Mouse (Mus musculus) retina, postnatal 1 day (tissue): ENCODE data around the gene Tradd.
A peak's percentile ranks its signal among the peaks of the same experiment; 100 is the strongest.
"Not testable (repeated sequence)": the region's sequence is repeated elsewhere in the genome, so short reads cannot be mapped to it uniquely, and the experiment has no call there.

Experiments used
- DNase-seq: peaks from one replicate; pipeline ENCODE4 v3.0.0-alpha.2; 2012

The Tradd gene

DNA sequence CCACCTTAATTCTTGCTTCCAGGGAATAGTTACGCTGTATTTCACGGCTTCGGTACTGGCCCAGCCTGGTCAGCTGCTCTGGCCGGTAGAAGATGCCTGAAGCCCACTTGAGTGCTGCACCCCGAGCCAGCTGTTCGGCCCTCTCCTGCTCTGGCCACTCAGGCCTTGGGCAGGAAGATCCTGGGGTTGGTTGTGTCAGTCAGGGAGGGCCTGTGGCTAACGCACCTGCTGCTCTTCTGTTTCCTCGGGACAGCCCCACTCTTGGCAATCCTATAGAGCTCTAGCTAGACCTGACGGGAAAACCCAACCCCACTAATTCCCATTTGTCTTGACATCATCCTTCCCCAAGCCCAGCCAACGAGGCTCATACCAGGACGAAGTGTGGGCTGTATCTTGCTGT is 30.8 kb upstream of the Tradd start:
- DNase-seq, result no peak

DNA sequence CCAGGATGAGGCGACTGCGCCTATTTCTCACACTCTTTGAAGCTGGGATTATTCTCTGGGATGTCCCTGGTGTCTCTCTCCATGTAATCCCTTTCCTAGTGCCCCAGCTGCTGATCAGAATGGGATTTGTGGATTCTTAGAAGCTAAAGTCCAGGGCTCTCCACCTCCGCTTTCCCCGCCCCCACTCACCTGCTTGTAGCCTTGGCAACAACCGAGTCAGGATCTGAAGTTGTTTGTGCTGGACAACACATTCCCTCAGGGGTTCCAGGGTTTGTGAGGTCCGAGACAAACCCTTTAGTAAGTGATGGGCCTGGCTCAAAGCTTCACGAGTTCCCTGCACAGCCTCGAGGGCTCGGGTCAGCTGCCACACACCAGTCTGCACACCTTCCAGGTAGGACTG is 30.4 kb upstream of the Tradd start:
- DNase-seq, result no peak

DNA sequence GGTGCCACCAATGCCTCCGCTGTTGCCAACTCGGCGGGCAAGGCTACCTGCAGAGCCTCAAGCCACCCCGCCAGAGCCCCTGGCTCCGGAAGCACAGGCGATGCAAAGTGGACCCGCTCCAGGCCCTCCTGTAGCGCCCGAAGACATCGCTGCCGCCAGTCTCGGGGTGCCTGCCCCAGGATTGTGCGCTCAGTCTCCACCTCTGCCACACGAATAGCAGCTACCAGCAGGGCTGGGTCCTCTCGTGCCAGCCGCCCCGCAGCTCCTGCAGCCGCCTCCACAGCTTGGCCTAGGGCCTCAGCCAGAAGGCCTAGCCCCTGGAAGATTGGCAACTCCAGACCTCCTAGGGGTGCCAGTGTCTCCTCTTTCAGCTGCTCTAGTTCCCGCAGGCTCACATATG is 29.0 kb upstream of the Tradd start:
- no peak for DNase-seq

DNA sequence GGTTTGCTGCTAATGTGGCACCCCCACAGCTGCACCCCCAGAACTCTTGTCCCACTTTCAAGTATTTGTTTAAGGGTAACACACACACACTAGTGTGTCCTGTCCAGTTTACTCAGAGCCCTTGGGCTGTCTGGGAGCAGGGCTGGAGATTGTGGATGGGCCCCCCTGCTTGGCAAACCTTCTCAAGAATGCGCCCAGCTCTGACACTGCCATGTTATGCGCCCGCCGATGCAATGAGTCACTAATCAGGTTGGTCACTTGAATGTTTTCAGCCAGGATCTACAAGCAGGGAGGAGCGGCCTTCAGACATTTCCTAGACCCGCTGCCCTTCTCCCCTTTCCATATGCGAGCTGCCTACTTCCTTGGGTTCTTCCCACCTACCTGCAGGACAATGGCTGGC is 28.1 kb upstream of the Tradd start:
- DNase-seq, result no peak

DNA sequence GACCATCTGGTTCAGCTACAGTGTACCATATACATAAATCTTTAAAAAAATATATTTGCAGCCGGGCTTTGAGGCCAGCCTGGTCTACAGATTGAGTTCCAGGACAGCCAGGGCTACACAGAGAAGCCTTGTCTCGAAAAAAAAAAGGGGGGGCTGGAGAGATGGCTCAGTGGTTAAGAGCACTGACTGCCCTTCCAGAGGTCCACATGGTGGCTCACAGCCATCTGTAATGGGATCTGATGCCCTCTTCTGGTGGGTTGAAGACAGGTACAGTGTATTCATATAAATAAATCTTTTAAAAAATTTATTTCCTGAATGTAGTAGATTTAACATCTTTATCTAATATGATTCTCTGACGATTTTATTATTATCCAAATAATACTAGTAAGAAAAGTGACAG is 27.4 kb upstream of the Tradd start:
- not testable (repeated sequence) for DNase-seq

DNA sequence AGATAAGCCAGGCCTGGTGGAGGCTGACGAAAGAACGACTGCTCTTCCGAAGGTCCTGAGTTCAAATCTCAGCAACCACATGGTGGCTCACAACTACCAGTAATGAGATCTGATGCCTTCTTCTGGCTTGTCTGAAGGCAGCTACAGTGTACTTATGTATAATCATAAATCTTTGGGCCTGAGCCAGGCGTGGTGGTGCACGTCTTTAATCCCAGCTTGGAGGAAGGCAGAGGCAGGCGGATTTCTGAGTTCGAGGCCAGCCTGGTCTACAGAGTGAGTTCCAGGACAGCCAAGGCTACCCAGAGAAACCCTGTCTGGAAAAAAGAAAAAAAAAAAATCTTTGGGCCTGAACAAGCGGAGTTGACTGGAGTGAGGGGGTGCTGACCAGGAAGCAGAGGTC is 27.0 kb upstream of the Tradd start:
- not testable (repeated sequence) for DNase-seq

DNA sequence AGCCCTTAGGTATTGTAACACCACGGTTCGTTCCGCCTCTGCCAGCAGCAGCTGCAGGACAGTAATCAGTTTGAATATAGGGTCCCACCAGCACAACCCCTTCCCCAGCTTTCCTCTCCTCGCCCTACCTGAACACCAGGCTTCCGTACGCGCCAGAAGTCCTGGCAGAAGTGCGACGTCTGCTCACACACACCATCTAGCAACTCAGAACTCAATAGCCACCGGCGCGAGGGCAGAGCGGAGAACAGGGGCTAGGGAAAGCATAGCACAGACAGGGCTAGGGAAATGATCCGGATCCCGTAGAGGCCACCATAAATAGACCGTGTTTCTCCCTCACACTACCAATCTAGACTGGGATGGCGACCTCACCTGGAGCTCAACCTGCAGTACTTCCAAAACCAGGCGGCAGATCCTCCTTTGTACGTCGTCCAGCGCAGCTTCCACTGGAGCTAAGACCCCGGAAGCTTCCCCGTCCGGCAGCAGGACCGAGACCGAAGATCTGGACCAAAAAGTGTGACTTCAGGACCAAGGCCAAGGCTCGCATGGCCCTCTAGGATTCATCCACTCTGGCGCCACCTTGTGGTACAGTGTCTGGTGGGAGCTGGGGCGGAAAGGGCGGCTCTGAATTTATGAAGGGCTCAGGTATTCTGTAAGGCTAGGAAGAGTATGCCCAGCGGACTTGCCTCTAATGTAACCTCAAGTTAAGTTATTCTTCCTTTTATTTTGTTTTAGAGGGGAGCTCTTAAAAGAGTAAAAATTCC is 26.3 kb upstream of the Tradd start:
- peak; percentile 91 for DNase-seq

DNA sequence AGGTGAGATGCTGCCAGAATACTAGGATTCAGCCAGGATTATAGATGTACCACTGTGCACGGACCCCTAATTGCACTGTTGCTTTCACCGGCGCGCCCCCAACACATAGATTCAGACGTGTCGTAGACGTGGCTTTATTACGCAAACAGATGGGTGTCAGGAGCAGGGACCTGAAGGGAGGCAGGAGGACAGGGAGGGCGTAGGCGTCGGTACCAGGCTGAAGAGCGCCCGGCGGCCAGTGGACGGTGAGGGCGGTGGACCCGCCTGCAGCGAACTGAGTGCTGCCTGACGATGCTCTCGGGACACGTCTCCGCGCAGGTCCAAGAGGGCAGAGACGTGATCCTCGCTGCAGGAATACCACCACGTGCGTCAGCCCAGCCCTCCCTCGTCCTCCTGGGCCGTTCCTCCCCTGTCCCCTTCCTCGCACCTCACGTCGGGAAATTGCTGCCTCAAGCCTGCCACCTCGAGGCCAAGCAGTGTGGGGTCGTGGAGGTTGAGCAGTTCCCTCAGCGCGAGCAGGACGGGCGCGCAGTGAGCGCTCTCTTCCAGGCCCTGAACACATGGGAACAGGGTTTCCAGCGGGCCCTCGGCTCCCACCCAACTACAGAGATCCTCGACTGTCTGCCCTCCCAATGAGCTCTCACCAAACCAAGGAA is 25.5 kb upstream of the Tradd start, which contains the start of gene 4931428F04Rik:
Gene 4931428F04Rik (minus strand): TSS at position 60 of the 656 bp plus-strand sequence.
- peak; percentile 82 for DNase-seq

DNA sequence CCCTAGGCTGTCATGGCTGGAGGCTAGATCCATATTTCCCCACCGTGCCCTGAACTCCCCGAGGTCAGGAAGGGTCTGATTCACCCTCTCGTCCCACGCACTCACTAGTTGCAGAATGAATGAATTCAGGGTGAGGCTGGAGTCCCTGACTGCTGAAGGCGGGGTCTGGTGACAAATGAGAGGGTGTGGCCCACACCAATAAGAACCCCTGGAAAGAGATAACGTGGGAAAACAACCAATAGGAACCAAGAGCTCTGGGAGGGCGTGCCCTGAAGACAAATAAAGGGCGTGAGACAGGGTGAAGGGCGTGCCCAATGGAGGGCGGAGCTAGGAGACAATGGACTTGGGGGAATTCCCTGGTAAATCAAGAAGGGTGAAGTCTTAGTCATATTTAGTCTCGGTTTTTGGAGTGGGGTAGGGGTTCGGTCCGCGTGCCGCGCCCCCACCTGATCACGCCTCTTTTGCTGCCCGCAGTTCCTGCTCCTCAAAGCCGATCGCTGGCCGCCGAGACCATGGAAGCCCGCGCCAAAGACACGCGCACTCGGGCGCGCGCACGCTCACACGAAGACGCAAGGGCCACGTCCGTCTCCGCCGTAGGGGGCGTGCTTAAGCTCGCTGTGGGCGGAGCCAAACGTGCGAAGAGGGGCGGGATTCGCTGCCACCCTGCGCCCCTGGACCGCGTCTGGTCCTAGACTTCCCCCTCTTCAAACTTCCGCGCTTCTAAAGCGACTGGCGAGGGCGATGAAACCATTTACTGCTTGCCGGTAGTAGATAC is 24.7 kb upstream of the Tradd start:
- peak; percentile 98 for DNase-seq

DNA sequence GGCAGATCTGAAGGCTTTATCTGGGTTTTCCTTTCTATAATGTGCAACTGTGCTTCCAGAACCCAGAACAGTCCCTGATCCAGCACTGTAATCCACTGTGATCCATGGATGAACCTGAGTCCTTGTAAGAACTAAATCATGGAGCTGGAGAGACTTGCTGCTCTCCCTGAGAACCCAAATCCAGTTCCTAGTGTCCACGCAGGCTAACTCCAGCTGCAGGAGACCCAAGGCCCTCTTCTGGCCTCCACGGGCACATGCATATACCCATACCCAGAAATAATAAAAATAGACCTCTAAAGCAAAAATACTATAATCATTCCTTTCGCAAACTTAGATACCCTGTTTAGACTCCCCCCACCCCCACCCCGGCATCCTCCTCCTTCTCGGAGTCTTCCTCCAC is 23.8 kb upstream of the Tradd start:
- DNase-seq, result no peak

DNA sequence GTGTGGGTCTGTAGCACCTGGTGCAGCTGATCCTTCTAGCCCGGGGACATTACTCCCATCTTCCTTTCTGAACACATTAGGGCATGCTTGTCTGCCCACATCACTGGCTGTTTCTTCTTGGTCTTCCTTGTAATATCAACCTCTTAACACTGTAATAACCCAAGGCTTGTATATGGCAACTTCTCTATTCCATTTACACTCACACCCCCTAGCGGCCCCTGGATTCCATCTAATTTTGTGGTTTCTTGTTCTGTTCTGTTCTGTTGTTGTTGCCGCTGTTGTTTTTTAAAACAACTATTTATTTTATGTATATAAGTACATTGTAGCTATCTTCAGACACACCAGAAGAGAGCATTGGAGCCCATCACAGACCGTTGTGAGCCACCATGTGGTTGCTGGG is 22.5 kb upstream of the Tradd start:
- DNase-seq, result peak; percentile 47

DNA sequence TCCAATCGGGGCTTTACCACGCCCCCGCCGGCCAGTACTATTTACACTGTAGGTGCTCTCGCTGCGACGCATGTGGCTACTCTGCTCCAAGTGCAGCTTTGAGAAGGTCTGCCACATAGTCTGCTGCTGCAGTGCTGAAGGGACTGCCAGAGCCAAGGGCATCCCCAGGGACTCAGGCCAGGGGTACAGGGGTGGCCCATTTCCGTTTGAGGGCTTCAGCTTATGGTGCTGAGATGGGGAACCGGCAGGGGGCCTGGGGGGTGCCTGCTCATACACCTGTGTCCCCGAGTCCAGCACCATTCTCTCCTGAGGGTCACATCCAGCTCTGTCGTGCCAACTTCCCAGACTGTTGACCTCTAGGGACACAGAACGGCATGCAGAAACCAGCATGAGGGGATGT is 21.1 kb upstream of the Tradd start:
- no peak for DNase-seq

DNA sequence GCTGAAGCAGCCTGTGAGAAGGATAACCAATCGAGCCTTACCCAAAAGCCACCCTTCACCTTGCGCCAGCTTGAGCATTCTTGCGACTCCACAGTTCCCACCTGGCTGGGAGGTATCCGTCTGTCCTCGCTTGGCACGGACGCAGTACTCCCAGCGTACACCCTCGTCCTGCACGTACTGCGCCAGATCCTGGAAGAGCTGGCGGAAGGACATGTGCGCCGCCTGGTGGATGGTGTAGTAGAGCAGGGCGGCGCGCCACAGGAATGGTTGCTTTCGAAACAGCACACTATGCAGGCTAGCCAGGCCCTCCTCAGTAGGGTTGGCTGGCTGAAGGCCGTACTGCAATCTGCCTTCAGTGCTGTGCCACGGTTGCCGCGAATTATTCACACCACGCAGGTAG is 18.7 kb upstream of the Tradd start:
- peak; percentile 56 for DNase-seq

DNA sequence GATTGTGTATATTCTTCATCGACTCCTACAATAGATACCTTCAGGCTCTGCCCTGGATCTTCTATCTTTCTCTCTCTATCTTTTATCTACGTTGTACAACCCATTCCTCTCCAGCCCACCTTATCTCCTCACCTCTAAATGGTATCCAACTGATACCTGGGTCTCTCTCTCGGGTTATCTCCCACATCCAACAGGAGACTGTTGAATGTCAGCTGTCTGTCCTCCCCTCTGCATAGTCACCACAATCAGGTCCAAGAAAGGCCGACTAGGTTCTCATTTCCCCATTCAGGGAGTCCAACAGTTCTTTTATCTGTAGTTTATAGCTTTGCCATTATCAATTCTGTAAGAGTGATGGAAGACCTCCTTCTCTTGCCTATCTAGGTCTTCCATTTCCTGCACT is 17.8 kb upstream of the Tradd start:
- DNase-seq, result no peak

DNA sequence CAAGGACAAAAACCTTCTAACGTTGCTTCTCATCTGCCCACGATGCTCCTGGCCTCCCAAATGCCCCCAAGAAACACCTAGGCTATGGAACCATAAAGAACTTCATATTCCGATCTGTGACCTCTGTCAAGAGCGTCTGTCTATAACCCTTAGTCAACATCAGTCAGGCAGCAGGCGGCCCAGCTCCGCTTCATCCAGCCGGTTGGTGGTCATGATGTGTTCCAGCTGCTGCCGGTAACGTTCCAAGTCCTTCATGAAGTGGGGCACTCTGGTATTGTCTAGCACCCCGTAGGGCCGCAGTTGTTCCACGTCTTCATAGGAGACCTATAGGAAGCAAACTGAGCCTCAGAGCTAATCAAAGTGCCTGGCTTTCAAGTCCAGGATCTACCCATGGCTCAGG is 17.4 kb upstream of the Tradd start:
- no peak for DNase-seq

DNA sequence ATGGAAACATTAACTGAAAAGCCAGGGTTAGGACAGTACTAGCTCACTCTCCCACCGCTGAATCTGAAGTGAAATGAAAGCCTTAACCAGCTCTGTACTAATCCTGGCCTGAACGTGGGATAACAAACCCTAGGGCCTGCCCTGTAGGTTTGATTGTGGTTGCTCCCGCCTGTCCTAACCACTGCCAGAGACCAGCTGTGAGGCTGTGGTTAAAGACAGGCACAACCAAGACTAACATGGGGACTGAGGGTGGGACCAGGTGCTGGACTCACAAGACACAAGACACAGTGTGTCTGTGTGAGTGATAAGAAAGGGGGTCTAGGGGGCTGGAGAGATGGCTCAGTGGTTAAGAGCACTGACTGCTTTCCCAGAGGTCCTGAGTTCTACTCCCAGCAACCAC is 16.2 kb upstream of the Tradd start:
- no peak for DNase-seq

DNA sequence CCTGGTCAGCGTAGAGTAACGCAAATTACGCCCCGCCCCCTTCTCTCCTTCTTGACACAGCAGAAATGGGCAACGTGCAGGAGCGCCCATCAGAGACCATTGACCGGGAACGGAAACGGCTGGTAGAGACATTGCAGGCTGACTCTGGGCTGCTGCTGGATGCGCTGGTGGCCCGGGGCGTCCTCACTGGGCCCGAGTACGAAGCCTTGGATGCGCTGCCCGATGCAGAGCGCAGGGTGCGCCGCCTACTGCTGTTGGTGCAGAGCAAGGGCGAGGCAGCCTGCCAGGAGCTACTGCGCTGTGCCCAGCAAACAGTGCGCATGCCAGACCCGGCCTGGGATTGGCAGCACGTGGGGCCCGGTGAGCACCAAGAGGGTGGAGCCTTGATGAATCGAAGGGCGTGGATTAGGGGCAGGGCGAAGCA is 14.5 kb upstream of the Tradd start:
- peak; percentile 70 for DNase-seq

DNA sequence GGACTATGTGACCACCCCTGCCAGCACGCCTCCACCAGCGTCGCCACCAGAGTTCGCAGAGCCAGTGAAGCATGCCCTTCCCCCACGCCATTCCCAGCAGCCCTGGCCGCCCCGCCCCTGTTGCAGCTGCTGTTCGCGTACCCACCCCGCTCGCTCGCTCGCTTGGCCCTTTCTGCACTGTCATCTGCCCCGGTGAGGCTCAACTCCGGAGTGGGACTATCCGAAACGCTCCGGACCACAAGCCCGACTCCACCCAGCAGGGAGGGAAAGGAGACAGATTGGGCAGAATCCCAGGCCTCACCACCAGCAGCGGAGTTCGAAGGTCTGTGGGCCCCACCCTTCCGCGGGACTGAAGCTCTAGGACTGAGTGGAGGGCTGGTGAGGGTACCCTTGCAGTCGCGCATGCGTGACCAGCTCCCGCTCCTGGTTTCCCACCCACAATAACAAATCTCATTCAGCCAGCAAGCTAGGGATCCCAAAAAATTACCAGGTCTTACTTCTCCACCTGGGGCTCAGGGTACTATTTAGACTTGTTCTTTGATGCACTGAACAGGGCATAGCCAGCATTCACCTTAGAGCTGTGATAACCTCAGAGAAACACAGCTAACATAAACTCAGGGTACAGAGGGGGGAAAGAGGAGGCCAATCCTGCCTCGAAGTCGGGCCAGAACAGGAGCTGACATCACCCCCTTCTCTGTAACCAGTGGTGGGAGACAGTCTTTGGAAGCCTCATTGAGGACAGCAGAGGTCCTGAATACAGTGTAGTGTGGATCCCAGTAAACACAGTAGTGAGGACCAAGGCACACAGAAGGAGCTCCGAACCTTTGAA is 12.1 kb upstream of the Tradd start:
- peak; percentile 76 for DNase-seq

DNA sequence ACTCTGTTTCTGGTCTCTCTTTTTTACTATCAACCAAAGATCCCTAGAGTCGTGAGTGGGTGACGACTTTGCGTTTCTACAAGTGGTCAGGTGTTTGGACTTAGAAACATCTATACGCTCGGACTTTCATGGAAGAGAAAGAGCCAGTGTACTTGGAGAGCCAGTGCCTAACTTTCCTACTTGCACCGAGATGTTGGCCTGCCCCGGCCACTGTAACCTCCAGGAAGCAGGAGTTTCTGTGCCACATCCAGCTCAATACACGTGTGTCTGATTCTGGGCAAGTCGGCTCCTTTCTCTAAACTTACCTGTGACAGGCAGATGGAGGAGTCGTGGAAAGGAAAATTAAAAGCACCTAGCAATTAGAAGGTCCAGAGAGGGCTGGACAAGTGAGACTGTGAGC is 11.4 kb upstream of the Tradd start, which contains the start of gene Nol3:
Gene Nol3 (plus strand): TSS at position 301 of the 400 bp plus-strand sequence.
- no peak for DNase-seq

DNA sequence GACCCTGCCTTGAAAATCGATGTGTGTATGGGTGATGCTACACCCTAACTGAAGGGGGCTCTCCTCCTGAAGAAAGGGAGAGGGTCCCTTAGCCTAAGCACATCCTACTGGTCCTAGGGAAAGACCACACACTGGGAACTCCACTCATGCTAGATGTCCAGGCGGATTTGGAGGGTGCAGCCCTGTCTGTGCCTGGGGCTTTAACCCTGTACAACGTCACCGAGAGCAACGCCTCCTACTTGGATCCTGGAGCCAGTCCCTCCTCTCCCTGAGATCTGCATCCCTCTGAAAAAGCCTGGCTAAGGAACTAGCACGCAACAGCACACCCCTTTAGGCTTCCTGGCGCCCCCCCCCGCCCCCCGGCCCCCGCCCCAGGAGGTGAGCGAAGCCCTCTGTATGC is 11.0 kb upstream of the Tradd start:
- DNase-seq, result no peak

DNA sequence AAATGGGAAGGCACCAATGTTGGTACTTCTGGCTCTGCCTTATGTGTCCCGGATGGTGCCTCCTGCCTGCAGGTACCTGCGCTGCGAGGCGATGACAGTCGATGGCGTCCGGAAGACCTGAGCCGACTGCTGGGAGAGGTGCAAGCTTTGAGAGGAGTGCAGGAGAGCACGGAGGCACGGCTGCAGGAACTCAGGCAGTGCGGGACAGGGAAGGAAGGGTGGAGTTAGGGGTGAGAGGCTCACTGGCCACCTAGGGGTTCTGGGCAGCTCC is 6.4 kb upstream of the Tradd start:
- no peak for DNase-seq

DNA sequence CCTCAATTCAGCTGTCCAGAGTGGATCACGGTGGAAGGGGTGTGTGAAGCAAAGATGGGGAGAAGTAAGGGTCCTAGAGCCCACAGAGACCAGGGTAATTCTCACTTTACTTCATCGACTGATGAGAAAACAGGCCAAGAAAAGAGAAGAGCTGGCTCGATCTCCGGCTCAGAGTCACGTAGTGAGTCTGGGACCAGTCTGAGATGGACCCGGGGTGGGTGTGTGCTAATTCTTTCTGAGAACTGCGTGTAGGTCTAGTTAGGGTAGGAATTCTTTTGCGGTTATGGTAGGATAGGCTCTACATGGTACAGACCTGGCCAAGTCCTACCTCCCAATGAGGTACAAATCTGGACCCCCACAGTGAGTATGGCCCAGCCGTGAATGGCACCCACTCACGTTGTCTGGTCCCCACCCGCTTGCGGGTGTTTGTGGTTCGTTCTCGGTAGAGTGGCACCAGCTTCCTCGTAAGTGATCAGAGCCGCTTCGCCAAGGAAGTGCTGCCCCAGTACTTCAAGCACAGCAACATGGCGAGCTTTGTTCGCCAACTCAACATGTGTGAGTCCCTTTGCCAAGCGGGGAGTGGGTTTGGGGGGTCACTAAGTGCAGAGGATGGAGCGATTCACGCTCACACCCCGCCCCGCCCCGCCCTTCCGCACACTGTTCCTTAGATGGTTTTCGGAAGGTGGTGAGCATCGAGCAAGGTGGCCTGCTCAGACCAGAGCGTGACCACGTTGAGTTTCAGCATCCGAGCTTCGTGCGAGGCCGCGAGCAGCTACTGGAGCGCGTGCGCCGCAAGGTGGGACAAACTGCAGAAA is 5.9 kb upstream of the Tradd start:
- no peak for DNase-seq
